14 mouse cellular contexts compared by ENCODE assay signal in genomic region chr8:71579476-71579875, GRCm38 (mm10). TPM values are rescaled to one million over a fixed set of nuclear protein-coding genes. Genes with fewer than 3 reads are reported as not detected.
DNase-seq lines count a peak whose midpoint lies in the region; ATAC-seq and TF ChIP-seq lines count a peak whose summit lies in the region.
"Had no signal": no experiment of that assay in that cellular context is flagged by ENCODE, and none has a peak within 500 bp of the region (broad histone marks: within the 10 kb centered on the region; RNA-seq: fewer than 3 reads in every experiment).

No protein-coding gene starts in this region.

- no peaks in the 10 kb centered on the region for H3K4me1 ChIP-seq in heart, embryonic 11.5 days (ENCODE audit: control insufficient read depth, insufficient read depth, low read length)
- peaks cover 54% of the 10 kb centered on the region for H3K4me1 ChIP-seq in E14TG2a.4 (replicated peaks; ENCODE audit: low read depth, low read length)
- H3K4me1 ChIP-seq in liver, postnatal 0 days (ENCODE audit: insufficient read depth) = no peaks in the 10 kb centered on the region
- H3K4me1 ChIP-seq: liver, embryonic 12.5 days had no signal

- H3K9me3 ChIP-seq in heart, embryonic 11.5 days (replicated peaks; ENCODE audit: control insufficient read depth, low read length) = no peaks in the 10 kb centered on the region
- no peaks in the 10 kb centered on the region for H3K9me3 ChIP-seq in E14TG2a.4 (ENCODE audit: low read length)
- H3K9me3 ChIP-seq in liver, postnatal 0 days (ENCODE audit: low read length) = no peaks in the 10 kb centered on the region
- H3K9me3 ChIP-seq: liver, embryonic 12.5 days had no signal

- H3K27ac ChIP-seq in heart, embryonic 11.5 days (ENCODE audit: low read depth, low read length) = no peak overlapping the region
- H3K27ac ChIP-seq in liver, postnatal 0 days (ENCODE audit: low read depth) = no peak overlapping the region
- H3K27ac ChIP-seq: liver, embryonic 12.5 days had no signal

- H3K4me2 ChIP-seq in heart, embryonic 11.5 days = no peak overlapping the region
- H3K4me2 ChIP-seq in liver, postnatal 0 days (ENCODE audit: low read depth, low read length) = no peak overlapping the region
- H3K4me2 ChIP-seq: liver, embryonic 12.5 days had no signal

- peak; percentile 67 for DNase-seq in heart, adult 9 months (ENCODE audit: low spot score in 2 of 2)
- peak; percentile 79 for DNase-seq in 3134 (ENCODE audit: extremely low read depth, insufficient read length, low spot score)
- peak; percentile 64 for DNase-seq in gastrocnemius, postnatal 10 days
- DNase-seq in thymus, postnatal 4 days = no peak
- DNase-seq in liver, postnatal 0 days = no peak
- DNase-seq: kidney, adult 8-10 months; spleen, adult 18-20 months had no signal

- H3K36me3 ChIP-seq in heart, embryonic 11.5 days (ENCODE audit: control insufficient read depth, insufficient read depth, low read length) = no peaks in the 10 kb centered on the region
- peaks cover 16% of the 10 kb centered on the region for H3K36me3 ChIP-seq in E14TG2a.4 (ENCODE audit: insufficient read depth, low read length)
- H3K36me3 ChIP-seq in liver, postnatal 0 days (replicated peaks; ENCODE audit: insufficient read depth, low read length) = 0 out of 2 replicates have a peak, but pooled peaks cover 2% of the 10 kb centered on the region
- H3K36me3 ChIP-seq: liver, embryonic 12.5 days had no signal

- no peak overlapping the region for H3K9ac ChIP-seq in heart, embryonic 11.5 days (ENCODE audit: low read depth, low read length)
- H3K9ac ChIP-seq in liver, postnatal 0 days (replicated peaks) = no peak overlapping the region
- H3K9ac ChIP-seq: liver, embryonic 12.5 days had no signal

- no peak for ATAC-seq in heart, embryonic 11.5 days (replicated peaks; ENCODE audit: insufficient number of reproducible peaks, low FRiP score, low TSS enrichment)
- no peak for ATAC-seq in liver, postnatal 0 days
- ATAC-seq: liver, embryonic 12.5 days had no signal

- TF ChIP-seq CTCF in E14TG2a.4 (conservative IDR thresholded peaks at IDR 0.05; ENCODE audit: low read length) = no peak
- no peak for TF ChIP-seq CTCF in liver, postnatal 0 days (IDR thresholded peaks at IDR 0.05; ENCODE audit: low read depth)

- no peak for TF ChIP-seq EP300 in liver, postnatal 0 days (IDR thresholded peaks at IDR 0.05; ENCODE audit: low read depth)

- H3K27me3 ChIP-seq in heart, embryonic 11.5 days (ENCODE audit: control insufficient read depth, insufficient read depth, low read length) = 0 out of 2 replicates have a peak, but pooled peaks cover 3% of the 10 kb centered on the region
- H3K27me3 ChIP-seq in E14TG2a.4 (ENCODE audit: insufficient read depth, low read length) = peaks cover 16% of the 10 kb centered on the region
- H3K27me3 ChIP-seq in liver, postnatal 0 days (ENCODE audit: insufficient read depth, low read length) = no peaks in the 10 kb centered on the region

- H3K4me3 ChIP-seq in heart, embryonic 11.5 days (ENCODE audit: low read depth, low read length) = no peak overlapping the region
- H3K4me3 ChIP-seq in E14TG2a.4 (replicated peaks; ENCODE audit: low read length) = peak overlapping the region; percentile 73
- H3K4me3 ChIP-seq in liver, postnatal 0 days (ENCODE audit: low read depth, low read length) = no peak overlapping the region
- H3K4me3 ChIP-seq: liver, embryonic 12.5 days had no signal

- WGBS in heart, embryonic 11.5 days (ENCODE audit: insufficient replicate concordance) = 86% methylated on average over 14 of the region's 14 CpGs
- WGBS in liver, postnatal 0 days (ENCODE audit: insufficient replicate concordance) = 81% methylated on average over 13 of the region's 14 CpGs

RNA-seq across cellular contexts. Expression of gene Slc27a1, which starts 10.8 kb away (rescaled TPM):
- 9.2 and 10.8 TPM in 2 replicates for polyA plus RNA-seq in heart, embryonic 11.5 days (2014; fragmentation: Nextera tagmentation; extraction: Ambion mirVana)
- 10 to 100 TPM; 39.7 to 41.1 TPM for total RNA-seq in gastrocnemius, postnatal 10 days (2021)
- polyA plus RNA-seq in liver, postnatal 0 days (2015; fragmentation: Nextera tagmentation; extraction: Ambion mirVana) = 6.0 and 6.8 TPM in 2 replicates

RNA-seq across cellular contexts. Expression of gene Pgls, which starts 12.5 kb away (rescaled TPM):
- polyA plus RNA-seq in heart, embryonic 11.5 days (2014; fragmentation: Nextera tagmentation; extraction: Ambion mirVana) = 184 and 194 TPM in 2 replicates
- 10 to 100 TPM; 49.3 to 54.5 TPM for total RNA-seq in gastrocnemius, postnatal 10 days (2021)
- 153 and 158 TPM in 2 replicates for polyA plus RNA-seq in liver, postnatal 0 days (2015; fragmentation: Nextera tagmentation; extraction: Ambion mirVana)

RNA-seq across cellular contexts. Expression of gene Nxnl1, which starts 13.1 kb away (rescaled TPM):
- not detected in 2 replicates for polyA plus RNA-seq in heart, embryonic 11.5 days (2014; fragmentation: Nextera tagmentation; extraction: Ambion mirVana)
- total RNA-seq in gastrocnemius, postnatal 10 days (2021) = under 1 TPM in 1 of 2 experiments, not detected in 1; 0.14 TPM
- polyA plus RNA-seq in liver, postnatal 0 days (2015; fragmentation: Nextera tagmentation; extraction: Ambion mirVana) = 0.08 TPM in 1 of 2 replicates, not detected in the other
- total RNA-seq: common myeloid progenitor, adult 5-6 weeks; megakaryocyte progenitor cell, adult 5-6 weeks had no signal
- polyA plus RNA-seq: heart, embryonic 14.5 days; neural tube, embryonic 14.5 days had no signal

RNA-seq across cellular contexts. Expression of gene Fam129c, which starts 18.0 kb away (rescaled TPM):
- 1.9 and 2.0 TPM in 2 replicates for polyA plus RNA-seq in heart, embryonic 11.5 days (2014; fragmentation: Nextera tagmentation; extraction: Ambion mirVana)
- total RNA-seq in gastrocnemius, postnatal 10 days (2021) = 1 to 10 TPM in 1 of 2 experiments, under 1 TPM in 1; 0.40 to 3.3 TPM
- polyA plus RNA-seq in liver, postnatal 0 days (2015; fragmentation: Nextera tagmentation; extraction: Ambion mirVana) = 9.2 and 11.2 TPM in 2 replicates

RNA-seq across cellular contexts. Expression of gene Tmem221, which starts 20.8 kb away (rescaled TPM):
- 0.21 and 0.35 TPM in 2 replicates for polyA plus RNA-seq in heart, embryonic 11.5 days (2014; fragmentation: Nextera tagmentation; extraction: Ambion mirVana)
- total RNA-seq in gastrocnemius, postnatal 10 days (2021) = under 1 TPM in 1 of 2 experiments, not detected in 1; 0.14 TPM
- polyA plus RNA-seq in liver, postnatal 0 days (2015; fragmentation: Nextera tagmentation; extraction: Ambion mirVana) = 0.62 and 0.66 TPM in 2 replicates
- total RNA-seq: common myeloid progenitor, adult 5-6 weeks; megakaryocyte progenitor cell, adult 5-6 weeks had no signal
- polyA plus RNA-seq: neural tube, embryonic 14.5 days had no signal

Comparison
In these comparisons a context has a peak if more than half of its experiments do, and no peak if none do; other contexts are left out.
1. DNase-seq: peak in heart, adult 9 months (2 of 2), 3134 (single experiment) and gastrocnemius, postnatal 10 days (single experiment); none in thymus, postnatal 4 days (single experiment) and liver, postnatal 0 days (single experiment).